Mouse (Mus musculus): ENCODE results near the gene Vax1. TPM values are rescaled to one million over a fixed set of nuclear protein-coding genes. Genes with fewer than 3 reads are reported as not detected.

The Vax1 gene
- polyA plus RNA-seq, 1 experiment = not detected

GRCm38 (mm10) chr19:59193456-59193855, 23.6 kb upstream of the Vax1 start:
- Histone ChIP-seq H3K4me3 (ENCODE audit: insufficient read depth, low read length) (peak overlapping the region; percentile 31; the same call in 1 of the 2 replicates), H3K27ac (ENCODE audit: insufficient read depth, low read depth, low read length) (no peak overlapping the region), H3K4me1 (ENCODE audit: control insufficient read depth, insufficient read depth, low read length) (0 out of 2 replicates have a peak, but pooled peaks cover 2% of the 10 kb centered on the region)
- TF ChIP-seq POLR2A (IDR thresholded peaks at IDR 0.05; ENCODE audit: borderline replicate concordance, low read depth, low read length) (no peak), CTCF (IDR thresholded peaks at IDR 0.05; ENCODE audit: low read depth, low read length) (no peak)

GRCm38 (mm10) chr19:59192491-59192890, 22.6 kb upstream of the Vax1 start:
- no peak overlapping the region for H3K4me3 ChIP-seq (ENCODE audit: insufficient read depth, low read length)
- H3K4me1 ChIP-seq (ENCODE audit: control insufficient read depth, insufficient read depth, low read length) = 0 out of 2 replicates have a peak, but pooled peaks cover 2% of the 10 kb centered on the region
- TF ChIP-seq CTCF (IDR thresholded peaks at IDR 0.05; ENCODE audit: low read depth, low read length) (no peak), POLR2A (IDR thresholded peaks at IDR 0.05; ENCODE audit: borderline replicate concordance, low read depth, low read length) (no peak)
- H3K27ac ChIP-seq (ENCODE audit: insufficient read depth, low read depth, low read length) = no peak overlapping the region

- Histone ChIP-seq H3K27ac (ENCODE audit: insufficient read depth, low read depth, low read length) (no peak overlapping the region), H3K4me3 (ENCODE audit: insufficient read depth, low read length) (no peak overlapping the region), H3K4me1 (ENCODE audit: control insufficient read depth, insufficient read depth, low read length) (0 out of 2 replicates have a peak, but pooled peaks cover 2% of the 10 kb centered on the region)
- TF ChIP-seq POLR2A (IDR thresholded peaks at IDR 0.05; ENCODE audit: borderline replicate concordance, low read depth, low read length) = no peak
- no peak for TF ChIP-seq CTCF (IDR thresholded peaks at IDR 0.05; ENCODE audit: low read depth, low read length)
These were observed 21.3 kb upstream of the Vax1 start for GRCm38 (mm10) chr19:59191123-59191505.

GRCm38 (mm10) chr19:59190431-59191122, 20.7 kb upstream of the Vax1 start:
- TF ChIP-seq CTCF (IDR thresholded peaks at IDR 0.05; ENCODE audit: low read depth, low read length) = no peak
- TF ChIP-seq POLR2A (IDR thresholded peaks at IDR 0.05; ENCODE audit: borderline replicate concordance, low read depth, low read length) = no peak
- no peak overlapping the region for H3K4me3 ChIP-seq (ENCODE audit: insufficient read depth, low read length)
- no peak overlapping the region for H3K27ac ChIP-seq (ENCODE audit: insufficient read depth, low read depth, low read length)
- H3K4me1 ChIP-seq (ENCODE audit: control insufficient read depth, insufficient read depth, low read length) = 0 out of 2 replicates have a peak, but pooled peaks cover 2% of the 10 kb centered on the region

GRCm38 (mm10) chr19:59188981-59189380, 19.1 kb upstream of the Vax1 start:
- Histone ChIP-seq H3K4me1 (ENCODE audit: control insufficient read depth, insufficient read depth, low read length) (no peaks in the 10 kb centered on the region), H3K4me3 (ENCODE audit: insufficient read depth, low read length) (no peak overlapping the region), H3K27ac (ENCODE audit: insufficient read depth, low read depth, low read length) (no peak overlapping the region)
- no peak for TF ChIP-seq CTCF (IDR thresholded peaks at IDR 0.05; ENCODE audit: low read depth, low read length)
- no peak for TF ChIP-seq POLR2A (IDR thresholded peaks at IDR 0.05; ENCODE audit: borderline replicate concordance, low read depth, low read length)

GRCm38 (mm10) chr19:59184000-59184399, 14.1 kb upstream of the Vax1 start:
- H3K4me1 ChIP-seq (ENCODE audit: control insufficient read depth, insufficient read depth, low read length) = no peaks in the 10 kb centered on the region
- no peak overlapping the region for H3K27ac ChIP-seq (ENCODE audit: insufficient read depth, low read depth, low read length)
- TF ChIP-seq POLR2A (IDR thresholded peaks at IDR 0.05; ENCODE audit: borderline replicate concordance, low read depth, low read length) (no peak), CTCF (IDR thresholded peaks at IDR 0.05; ENCODE audit: low read depth, low read length) (no peak)
- no peak overlapping the region for H3K4me3 ChIP-seq (ENCODE audit: insufficient read depth, low read length)

- no peak overlapping the region for H3K4me3 ChIP-seq (ENCODE audit: insufficient read depth, low read length)
- no peak overlapping the region for H3K27ac ChIP-seq (ENCODE audit: insufficient read depth, low read depth, low read length)
- H3K4me1 ChIP-seq (ENCODE audit: control insufficient read depth, insufficient read depth, low read length) = no peaks in the 10 kb centered on the region
- no peak for TF ChIP-seq POLR2A (IDR thresholded peaks at IDR 0.05; ENCODE audit: borderline replicate concordance, low read depth, low read length)
- TF ChIP-seq CTCF (IDR thresholded peaks at IDR 0.05; ENCODE audit: low read depth, low read length) = no peak
These were observed 3.6 kb upstream of the Vax1 start for GRCm38 (mm10) chr19:59173341-59174015.

GRCm38 (mm10) chr19:59172781-59173180, 2.9 kb upstream of the Vax1 start:
- TF ChIP-seq CTCF (IDR thresholded peaks at IDR 0.05; ENCODE audit: low read depth, low read length) = no peak
- TF ChIP-seq POLR2A (IDR thresholded peaks at IDR 0.05; ENCODE audit: borderline replicate concordance, low read depth, low read length) = no peak
- no peak overlapping the region for H3K27ac ChIP-seq (ENCODE audit: insufficient read depth, low read depth, low read length)
- H3K4me1 ChIP-seq (ENCODE audit: control insufficient read depth, insufficient read depth, low read length) = no peaks in the 10 kb centered on the region
- H3K4me3 ChIP-seq (ENCODE audit: insufficient read depth, low read length) = no peak overlapping the region

- Histone ChIP-seq H3K4me3 (ENCODE audit: insufficient read depth, low read length) (no peak overlapping the region), H3K4me1 (ENCODE audit: control insufficient read depth, insufficient read depth, low read length) (no peaks in the 10 kb centered on the region), H3K27ac (ENCODE audit: insufficient read depth, low read depth, low read length) (no peak overlapping the region)
- TF ChIP-seq CTCF (IDR thresholded peaks at IDR 0.05; ENCODE audit: low read depth, low read length) = no peak
- TF ChIP-seq POLR2A (IDR thresholded peaks at IDR 0.05; ENCODE audit: borderline replicate concordance, low read depth, low read length) = no peak
These were observed 2.0 kb upstream of the Vax1 start for GRCm38 (mm10) chr19:59171871-59172245.
